Mouse (Mus musculus): ENCODE data around the gene Pdxp. TPM values are rescaled to one million over a fixed set of nuclear protein-coding genes. Genes with fewer than 3 reads are reported as not detected.

Pdxp gene
- polyA plus RNA-seq (2012; ENCODE audit: insufficient read depth, insufficient read length, low replicate concordance, missing spikeins) = not detected in 2 replicates

- TF ChIP-seq CTCF (IDR thresholded peaks at IDR 0.05; ENCODE audit: insufficient read depth, low read depth, low read length) (no peak), POLR2A (IDR thresholded peaks at IDR 0.05; ENCODE audit: insufficient read depth, low read depth, low read length) (peak; percentile 99)
- under 1% methylated on average over 51 of the region's 51 CpGs for WGBS
- Histone ChIP-seq H3K27ac (ENCODE audit: insufficient read depth, low read depth, low read length) (peak within 1 kb of the TSS; percentile 78), H3K4me1 (ENCODE audit: control insufficient read depth, insufficient read depth, low read length) (peaks cover 29% of the 10 kb centered on the region), H3K4me3 (ENCODE audit: insufficient read depth, low read depth, low read length) (peak within 1 kb of the TSS; percentile 69)
Measured at GRCm38 (mm10) chr15:78913632-78914090, at the start of gene Pdxp. Pdxp (plus strand) TSS chr15:78913919.

GRCm38 (mm10) chr15:78868398-78868797 is 45.3 kb upstream of the Pdxp start:
- TF ChIP-seq POLR2A (IDR thresholded peaks at IDR 0.05; ENCODE audit: insufficient read depth, low read depth, low read length) = no peak
- TF ChIP-seq CTCF (IDR thresholded peaks at IDR 0.05; ENCODE audit: insufficient read depth, low read depth, low read length) = no peak
- WGBS = 33% methylated on average over 9 of the region's 9 CpGs
- no peak overlapping the region for H3K4me3 ChIP-seq (ENCODE audit: insufficient read depth, low read depth, low read length)
- peak overlapping the region; percentile 62; the same call in 1 of the 2 replicates for H3K27ac ChIP-seq (ENCODE audit: insufficient read depth, low read depth, low read length)
- peaks cover 10% of the 10 kb centered on the region for H3K4me1 ChIP-seq (ENCODE audit: control insufficient read depth, insufficient read depth, low read length)

GRCm38 (mm10) chr15:78868826-78869233 is 44.9 kb upstream of the Pdxp start:
- WGBS = 45% methylated on average over 7 of the region's 7 CpGs
- no peak for TF ChIP-seq CTCF (IDR thresholded peaks at IDR 0.05; ENCODE audit: insufficient read depth, low read depth, low read length)
- no peak for TF ChIP-seq POLR2A (IDR thresholded peaks at IDR 0.05; ENCODE audit: insufficient read depth, low read depth, low read length)
- Histone ChIP-seq H3K4me1 (ENCODE audit: control insufficient read depth, insufficient read depth, low read length) (peaks cover 12% of the 10 kb centered on the region), H3K27ac (ENCODE audit: insufficient read depth, low read depth, low read length) (peak overlapping the region; percentile 62; the same call in 1 of the 2 replicates), H3K4me3 (ENCODE audit: insufficient read depth, low read depth, low read length) (no peak overlapping the region)

- 21% methylated on average over 6 of the region's 6 CpGs for WGBS
- TF ChIP-seq CTCF (IDR thresholded peaks at IDR 0.05; ENCODE audit: insufficient read depth, low read depth, low read length) (peak; percentile 64), POLR2A (IDR thresholded peaks at IDR 0.05; ENCODE audit: insufficient read depth, low read depth, low read length) (no peak)
- H3K4me1 ChIP-seq (ENCODE audit: control insufficient read depth, insufficient read depth, low read length) = peaks cover 15% of the 10 kb centered on the region
- no peak overlapping the region for H3K4me3 ChIP-seq (ENCODE audit: insufficient read depth, low read depth, low read length)
- H3K27ac ChIP-seq (ENCODE audit: insufficient read depth, low read depth, low read length) = no peak overlapping the region
Measured at GRCm38 (mm10) chr15:78869775-78870174, 43.9 kb upstream of the Pdxp start.

GRCm38 (mm10) chr15:78872021-78872608 is 41.6 kb upstream of the Pdxp start:
- no peak for TF ChIP-seq POLR2A (IDR thresholded peaks at IDR 0.05; ENCODE audit: insufficient read depth, low read depth, low read length)
- TF ChIP-seq CTCF (IDR thresholded peaks at IDR 0.05; ENCODE audit: insufficient read depth, low read depth, low read length) = no peak
- 59% methylated on average over 5 of the region's 5 CpGs for WGBS
- no peak overlapping the region for H3K27ac ChIP-seq (ENCODE audit: insufficient read depth, low read depth, low read length)

GRCm38 (mm10) chr15:78873803-78874435 is 39.8 kb upstream of the Pdxp start:
- Histone ChIP-seq H3K4me1 (ENCODE audit: control insufficient read depth, insufficient read depth, low read length) (peaks cover 23% of the 10 kb centered on the region), H3K27ac (ENCODE audit: insufficient read depth, low read depth, low read length) (no peak overlapping the region), H3K4me3 (ENCODE audit: insufficient read depth, low read depth, low read length) (no peak overlapping the region)
- WGBS = 39% methylated on average over 13 of the region's 13 CpGs
- TF ChIP-seq CTCF (IDR thresholded peaks at IDR 0.05; ENCODE audit: insufficient read depth, low read depth, low read length) = no peak
- TF ChIP-seq POLR2A (IDR thresholded peaks at IDR 0.05; ENCODE audit: insufficient read depth, low read depth, low read length) = no peak

More at GRCm38 (mm10) chr15:78872021-78872608, 41.6 kb upstream of the Pdxp start:
- Histone ChIP-seq H3K4me1 (ENCODE audit: control insufficient read depth, insufficient read depth, low read length) (peaks cover 24% of the 10 kb centered on the region), H3K4me3 (ENCODE audit: insufficient read depth, low read depth, low read length) (no peak overlapping the region)

GRCm38 (mm10) chr15:78874989-78875388 is 38.7 kb upstream of the Pdxp start:
- Histone ChIP-seq H3K4me3 (ENCODE audit: insufficient read depth, low read depth, low read length) (no peak overlapping the region), H3K4me1 (ENCODE audit: control insufficient read depth, insufficient read depth, low read length) (peaks cover 33% of the 10 kb centered on the region), H3K27ac (ENCODE audit: insufficient read depth, low read depth, low read length) (peak overlapping the region; percentile 97)
- no peak for TF ChIP-seq POLR2A (IDR thresholded peaks at IDR 0.05; ENCODE audit: insufficient read depth, low read depth, low read length)
- TF ChIP-seq CTCF (IDR thresholded peaks at IDR 0.05; ENCODE audit: insufficient read depth, low read depth, low read length) = no peak
- 57% methylated on average over 8 of the region's 8 CpGs for WGBS

GRCm38 (mm10) chr15:78875537-78875936 is 38.2 kb upstream of the Pdxp start:
- H3K27ac ChIP-seq (ENCODE audit: insufficient read depth, low read depth, low read length) = peak overlapping the region; percentile 97
- TF ChIP-seq CTCF (IDR thresholded peaks at IDR 0.05; ENCODE audit: insufficient read depth, low read depth, low read length) (no peak), POLR2A (IDR thresholded peaks at IDR 0.05; ENCODE audit: insufficient read depth, low read depth, low read length) (no peak)
- 54% methylated on average over 5 of the region's 5 CpGs for WGBS
- H3K4me1 ChIP-seq (ENCODE audit: control insufficient read depth, insufficient read depth, low read length) = peaks cover 37% of the 10 kb centered on the region
- H3K4me3 ChIP-seq (ENCODE audit: insufficient read depth, low read depth, low read length) = no peak overlapping the region; the same call in 1 of the 2 replicates

GRCm38 (mm10) chr15:78876258-78876696 is 37.4 kb upstream of the Pdxp start:
- WGBS = under 1% methylated on average over 17 of the region's 17 CpGs
- peak overlapping the region; percentile 91; the same call in 1 of the 2 replicates for H3K4me3 ChIP-seq (ENCODE audit: insufficient read depth, low read depth, low read length)
- peak overlapping the region; percentile 97 for H3K27ac ChIP-seq (ENCODE audit: insufficient read depth, low read depth, low read length)
- peaks cover 37% of the 10 kb centered on the region for H3K4me1 ChIP-seq (ENCODE audit: control insufficient read depth, insufficient read depth, low read length)
- TF ChIP-seq CTCF (IDR thresholded peaks at IDR 0.05; ENCODE audit: insufficient read depth, low read depth, low read length) = peak; percentile 76
- no peak for TF ChIP-seq POLR2A (IDR thresholded peaks at IDR 0.05; ENCODE audit: insufficient read depth, low read depth, low read length)
